Comparison of ENCODE assay signal across 10 mouse cellular contexts in the genomic region with DNA sequence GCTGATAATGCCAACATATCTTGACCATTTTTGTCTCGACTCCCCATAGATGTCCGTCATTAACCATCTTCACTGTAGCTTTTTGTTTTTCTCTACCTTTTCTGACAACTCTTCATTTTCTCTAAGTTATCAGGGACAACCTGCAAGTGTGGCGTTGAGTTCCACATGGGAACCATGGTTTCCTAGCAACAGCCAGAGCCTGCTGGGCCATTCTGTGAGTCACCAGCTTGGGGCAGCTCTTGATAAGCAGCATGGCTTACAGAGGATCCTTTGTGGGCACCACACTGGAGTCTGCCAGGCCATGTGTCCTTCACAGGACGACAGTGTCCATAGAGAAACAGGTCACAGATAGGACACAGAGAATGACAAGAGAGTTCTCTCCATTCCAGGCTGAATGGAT.
DNase-seq lines count a peak whose midpoint lies in the region; TF ChIP-seq lines count a peak whose summit lies in the region.
"Had no signal": no experiment of that assay in that cellular context is flagged by ENCODE, and none has a peak within 500 bp of the region (broad histone marks: within the 10 kb centered on the region; RNA-seq: fewer than 3 reads in every experiment).

No protein-coding gene starts in this region.

- TF ChIP-seq POLR2A in brain, embryonic 14.5 days (IDR thresholded peaks at IDR 0.05; ENCODE audit: borderline replicate concordance, extremely low read depth, insufficient read depth, insufficient read length, poor library complexity, severe bottlenecking): no peak

- no peak for TF ChIP-seq CTCF in layer of hippocampus, adult 2 months (conservative IDR thresholded peaks at IDR 0.05)
- TF ChIP-seq CTCF in brain, embryonic 14.5 days (IDR thresholded peaks at IDR 0.05; ENCODE audit: borderline replicate concordance, extremely low read depth, insufficient read depth, insufficient read length): no peak

- peak in 1 of 2 experiments; percentile 29 for DNase-seq in layer of hippocampus, adult 2 months (ENCODE audit: low spot score in 2 of 2)
- DNase-seq in layer of hippocampus, postnatal 25 days (ENCODE audit: extremely low spot score in 1 of 2, low spot score in 1 of 2): no peak
- DNase-seq in Muller cell, postnatal 12 days (ENCODE audit: inconsistent ontology term): peak; percentile 62
- peak; percentile 66 for DNase-seq in brain, embryonic 14.5 days (ENCODE audit: low read depth)
- DNase-seq in layer of hippocampus, postnatal 10 days (ENCODE audit: low spot score in 2 of 2): peak; percentile 32 to 40
- DNase-seq in thymus, postnatal 10 days (ENCODE audit: low spot score in 2 of 2): no peak
- DNase-seq in frontal cortex, postnatal 14 days (ENCODE audit: low spot score in 2 of 2): no peak
- DNase-seq: thymus, postnatal 36 days had no signal

- peak overlapping the region; percentile 79; the same call in 1 of the 2 replicates for H3K27ac ChIP-seq in layer of hippocampus, adult 2 months
- H3K27ac ChIP-seq: limb, embryonic 12.5 days had no signal

- no peak overlapping the region for H3K4me3 ChIP-seq in layer of hippocampus, adult 2 months
- H3K4me3 ChIP-seq: forebrain, embryonic 13.5 days; limb, embryonic 12.5 days had no signal

Comparison
In these comparisons a context has a peak if more than half of its experiments do, and no peak if none do; other contexts are left out.
1. DNase-seq: peak in Muller cell, postnatal 12 days (single experiment), brain, embryonic 14.5 days (single experiment) and layer of hippocampus, postnatal 10 days (2 of 2); none in layer of hippocampus, postnatal 25 days (0 of 2), thymus, postnatal 10 days (0 of 2) and frontal cortex, postnatal 14 days (0 of 2).